Mouse (Mus musculus): ENCODE data around the gene Limch1. TPM values are rescaled to one million over a fixed set of nuclear protein-coding genes. Genes with fewer than 3 reads are reported as not detected.

The Limch1 gene
- polyA plus RNA-seq, 1 experiment from 2014 or later, result 28.2 TPM

- 28% methylated on average over 4 of the region's 4 CpGs for WGBS
- H3K4me1 ChIP-seq (ENCODE audit: control insufficient read depth in 2 of 2, insufficient read depth in 2 of 2, low read length in 2 of 2), result peaks cover 9 to 28% of the 10 kb centered on the region in 2 experiments; a peak in 3 of 4 replicates
- H3K4me3 ChIP-seq (ENCODE audit: control insufficient read depth in 1 of 2, insufficient read depth in 1 of 2, low read depth in 1 of 2, low read length in 2 of 2), result no peak overlapping the region
- H3K27me3 ChIP-seq (ENCODE audit: control insufficient read depth, insufficient read depth, low read length), result no peaks in the 10 kb centered on the region
- H3K36me3 ChIP-seq (ENCODE audit: control insufficient read depth, insufficient read depth, low read length), result no peaks in the 10 kb centered on the region
- H3K27ac ChIP-seq (replicated peaks in 1 of 2; ENCODE audit: control insufficient read depth in 1 of 2, insufficient read depth in 1 of 2, low read depth in 2 of 2, low read length in 2 of 2), result no peak overlapping the region
- H3K9ac ChIP-seq (ENCODE audit: low read length), result no peak overlapping the region
- ATAC-seq (ENCODE audit: insufficient number of reproducible peaks, insufficient read depth, low FRiP score, low read depth), result no peak
- H3K4me2 ChIP-seq (ENCODE audit: low read length), result no peak overlapping the region
- H3K9me3 ChIP-seq (ENCODE audit: control insufficient read depth, low read length), result no peaks in the 10 kb centered on the region
Observed at GRCm38 (mm10) chr5:66862151-66862550, 116.5 kb downstream of the Limch1 start.

GRCm38 (mm10) chr5:66865229-66865628, 119.6 kb downstream of the Limch1 start:
- no peak overlapping the region for H3K4me2 ChIP-seq (ENCODE audit: low read length)
- no peaks in the 10 kb centered on the region for H3K36me3 ChIP-seq (ENCODE audit: control insufficient read depth, insufficient read depth, low read length)
- H3K4me1 ChIP-seq (ENCODE audit: control insufficient read depth in 2 of 2, insufficient read depth in 2 of 2, low read length in 2 of 2), result peaks cover 9 to 24% of the 10 kb centered on the region in 2 experiments; a peak in 3 of 4 replicates
- no peaks in the 10 kb centered on the region for H3K9me3 ChIP-seq (ENCODE audit: control insufficient read depth, low read length)
- no peak overlapping the region for H3K27ac ChIP-seq (replicated peaks in 1 of 2; ENCODE audit: control insufficient read depth in 1 of 2, insufficient read depth in 1 of 2, low read depth in 2 of 2, low read length in 2 of 2)
- WGBS, result 51% methylated on average over 5 of the region's 5 CpGs
- no peak for ATAC-seq (ENCODE audit: insufficient number of reproducible peaks, insufficient read depth, low FRiP score, low read depth)
- H3K27me3 ChIP-seq (ENCODE audit: control insufficient read depth, insufficient read depth, low read length), result no peaks in the 10 kb centered on the region
- no peak overlapping the region for H3K4me3 ChIP-seq (ENCODE audit: control insufficient read depth in 1 of 2, insufficient read depth in 1 of 2, low read depth in 1 of 2, low read length in 2 of 2)
- no peak overlapping the region for H3K9ac ChIP-seq (ENCODE audit: low read length)

DNA sequence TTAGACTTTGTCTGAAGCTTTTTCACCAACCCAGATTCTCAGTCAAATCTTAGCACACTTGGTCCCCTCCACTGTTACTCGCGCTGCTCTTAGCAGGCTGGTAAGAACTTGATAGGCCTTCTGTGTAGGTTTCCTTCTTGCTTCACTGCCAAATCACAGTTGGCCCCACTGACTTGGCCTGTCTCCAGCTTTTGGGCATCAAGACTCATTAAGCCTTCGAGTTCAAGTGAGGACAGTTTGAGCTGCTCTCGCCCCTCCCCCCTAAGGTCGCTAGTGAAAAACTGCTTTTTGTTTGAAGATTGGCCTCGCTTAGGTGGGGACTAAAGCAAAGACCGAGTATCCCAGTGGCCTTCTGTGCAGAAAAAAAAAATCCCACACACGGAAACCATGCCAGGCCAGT, 120.4 kb downstream of the Limch1 start:
- WGBS, result 64% methylated on average over 8 of the region's 8 CpGs
- peaks cover 8 to 19% of the 10 kb centered on the region in 2 experiments; a peak in 3 of 4 replicates for H3K4me1 ChIP-seq (ENCODE audit: control insufficient read depth in 2 of 2, insufficient read depth in 2 of 2, low read length in 2 of 2)
- H3K27me3 ChIP-seq (ENCODE audit: control insufficient read depth, insufficient read depth, low read length), result no peaks in the 10 kb centered on the region
- no peaks in the 10 kb centered on the region for H3K9me3 ChIP-seq (ENCODE audit: control insufficient read depth, low read length)
- no peak overlapping the region for H3K4me3 ChIP-seq (ENCODE audit: control insufficient read depth in 1 of 2, insufficient read depth in 1 of 2, low read depth in 1 of 2, low read length in 2 of 2)
- no peak overlapping the region for H3K4me2 ChIP-seq (ENCODE audit: low read length)
- no peaks in the 10 kb centered on the region for H3K36me3 ChIP-seq (ENCODE audit: control insufficient read depth, insufficient read depth, low read length)
- no peak overlapping the region for H3K27ac ChIP-seq (replicated peaks in 1 of 2; ENCODE audit: control insufficient read depth in 1 of 2, insufficient read depth in 1 of 2, low read depth in 2 of 2, low read length in 2 of 2)
- H3K9ac ChIP-seq (ENCODE audit: low read length), result no peak overlapping the region
- no peak for ATAC-seq (ENCODE audit: insufficient number of reproducible peaks, insufficient read depth, low FRiP score, low read depth)

GRCm38 (mm10) chr5:66869545-66869944, 123.9 kb downstream of the Limch1 start:
- no peak for ATAC-seq (ENCODE audit: insufficient number of reproducible peaks, insufficient read depth, low FRiP score, low read depth)
- Histone ChIP-seq H3K4me1 (ENCODE audit: control insufficient read depth in 2 of 2, insufficient read depth in 2 of 2, low read length in 2 of 2) (peaks cover 4 to 6% of the 10 kb centered on the region in 2 experiments; a peak in 1 of 4 replicates), H3K4me3 (ENCODE audit: control insufficient read depth in 1 of 2, insufficient read depth in 1 of 2, low read depth in 1 of 2, low read length in 2 of 2) (no peak overlapping the region), H3K27me3 (ENCODE audit: control insufficient read depth, insufficient read depth, low read length) (no peaks in the 10 kb centered on the region), H3K27ac (replicated peaks in 1 of 2; ENCODE audit: control insufficient read depth in 1 of 2, insufficient read depth in 1 of 2, low read depth in 2 of 2, low read length in 2 of 2) (no peak overlapping the region), H3K36me3 (ENCODE audit: control insufficient read depth, insufficient read depth, low read length) (no peaks in the 10 kb centered on the region), H3K4me2 (ENCODE audit: low read length) (no peak overlapping the region), H3K9me3 (ENCODE audit: control insufficient read depth, low read length) (no peaks in the 10 kb centered on the region), H3K9ac (ENCODE audit: low read length) (no peak overlapping the region)
- WGBS, result 89% methylated on average over 4 of the region's 4 CpGs

DNA sequence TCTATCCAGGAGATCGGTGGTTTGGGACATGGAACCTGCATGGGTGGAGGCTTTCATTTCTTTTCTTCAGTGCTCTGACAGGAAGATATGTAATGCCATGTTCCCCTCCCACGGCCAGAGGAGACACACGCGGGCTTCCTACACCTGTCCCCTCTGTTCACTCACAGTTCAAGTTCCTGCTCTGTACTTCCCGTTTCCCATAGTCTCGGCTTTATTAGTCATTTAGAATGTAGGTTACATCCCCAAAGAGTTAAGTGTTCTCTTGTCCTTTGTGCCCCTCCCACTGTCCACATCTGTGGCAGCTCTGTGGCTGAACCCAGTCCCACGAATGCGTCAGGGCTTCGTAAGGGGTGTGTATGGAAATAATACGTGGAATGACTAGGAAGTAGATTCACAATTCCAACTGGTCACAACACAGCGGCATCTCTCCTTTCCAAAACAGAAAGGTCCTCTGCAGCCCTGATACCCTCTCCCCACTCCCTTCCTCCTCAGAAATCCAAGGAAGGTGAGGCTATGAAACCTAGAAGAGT, 126.0 kb downstream of the Limch1 start:
- Histone ChIP-seq H3K4me1 (ENCODE audit: control insufficient read depth in 2 of 2, insufficient read depth in 2 of 2, low read length in 2 of 2) (peaks cover 0 to 2% of the 10 kb centered on the region in 2 experiments; a peak in 1 of 4 replicates), H3K9ac (ENCODE audit: low read length) (no peak overlapping the region), H3K36me3 (ENCODE audit: control insufficient read depth, insufficient read depth, low read length) (no peaks in the 10 kb centered on the region), H3K27ac (replicated peaks in 1 of 2; ENCODE audit: control insufficient read depth in 1 of 2, insufficient read depth in 1 of 2, low read depth in 2 of 2, low read length in 2 of 2) (0 out of 4 replicates have a peak overlapping the region, but pooled peaks of 1 of the 2 experiments have one; percentile 14), H3K4me3 (ENCODE audit: control insufficient read depth in 1 of 2, insufficient read depth in 1 of 2, low read depth in 1 of 2, low read length in 2 of 2) (no peak overlapping the region), H3K27me3 (ENCODE audit: control insufficient read depth, insufficient read depth, low read length) (no peaks in the 10 kb centered on the region), H3K4me2 (ENCODE audit: low read length) (no peak overlapping the region), H3K9me3 (ENCODE audit: control insufficient read depth, low read length) (no peaks in the 10 kb centered on the region)
- no peak for ATAC-seq (ENCODE audit: insufficient number of reproducible peaks, insufficient read depth, low FRiP score, low read depth)
- 79% methylated on average over 11 of the region's 11 CpGs for WGBS

DNA sequence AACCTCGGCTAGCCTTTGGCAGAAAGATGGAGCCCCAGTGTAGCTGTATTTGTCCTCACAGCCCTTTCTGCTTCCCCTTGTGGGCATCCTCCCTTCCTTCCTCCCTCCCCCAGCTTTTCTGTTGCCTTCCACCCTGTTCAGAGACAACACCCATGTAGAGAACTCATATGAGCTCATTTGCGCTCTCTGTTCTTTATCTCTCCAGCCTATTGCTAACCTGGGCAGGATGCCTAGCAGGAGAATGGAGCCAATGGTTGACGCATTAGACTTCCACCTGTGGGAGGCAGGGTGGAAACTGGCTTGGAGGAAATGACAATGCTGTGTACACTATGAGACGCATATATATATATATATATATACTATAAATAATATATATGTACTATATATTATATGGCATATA, 126.4 kb downstream of the Limch1 start:
- Histone ChIP-seq H3K27ac (replicated peaks in 1 of 2; ENCODE audit: control insufficient read depth in 1 of 2, insufficient read depth in 1 of 2, low read depth in 2 of 2, low read length in 2 of 2) (0 out of 4 replicates have a peak overlapping the region, but pooled peaks of 1 of the 2 experiments have one; percentile 14), H3K4me2 (ENCODE audit: low read length) (no peak overlapping the region), H3K9ac (ENCODE audit: low read length) (no peak overlapping the region), H3K9me3 (ENCODE audit: control insufficient read depth, low read length) (no peaks in the 10 kb centered on the region), H3K4me3 (ENCODE audit: control insufficient read depth in 1 of 2, insufficient read depth in 1 of 2, low read depth in 1 of 2, low read length in 2 of 2) (no peak overlapping the region), H3K27me3 (ENCODE audit: control insufficient read depth, insufficient read depth, low read length) (no peaks in the 10 kb centered on the region), H3K4me1 (ENCODE audit: control insufficient read depth in 2 of 2, insufficient read depth in 2 of 2, low read length in 2 of 2) (peaks cover 0 to 2% of the 10 kb centered on the region in 2 experiments; a peak in 1 of 4 replicates), H3K36me3 (ENCODE audit: control insufficient read depth, insufficient read depth, low read length) (no peaks in the 10 kb centered on the region)
- WGBS, result 71% methylated on average over 4 of the region's 4 CpGs
- ATAC-seq (ENCODE audit: insufficient number of reproducible peaks, insufficient read depth, low FRiP score, low read depth), result no peak

DNA sequence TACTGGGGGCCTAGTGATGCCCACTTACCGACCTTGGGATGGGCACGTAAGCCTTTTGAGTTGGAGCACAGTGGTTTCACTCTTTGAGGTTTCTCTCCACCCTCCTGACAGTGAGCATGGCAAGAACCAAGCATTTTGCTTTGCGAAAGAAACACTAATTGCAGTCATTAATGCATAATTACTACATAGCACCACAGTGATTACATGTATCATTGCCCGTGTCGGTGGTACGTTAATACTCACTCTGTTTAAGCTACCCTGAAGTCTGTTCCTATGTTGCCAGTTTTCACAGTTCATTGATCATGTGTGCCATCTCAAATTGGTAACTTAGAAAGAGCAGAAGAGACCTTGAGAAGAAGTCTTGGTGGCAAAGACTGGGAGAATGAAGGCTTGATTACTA, 127.1 kb downstream of the Limch1 start:
- H3K27me3 ChIP-seq (ENCODE audit: control insufficient read depth, insufficient read depth, low read length), result no peaks in the 10 kb centered on the region
- no peak overlapping the region for H3K4me3 ChIP-seq (ENCODE audit: control insufficient read depth in 1 of 2, insufficient read depth in 1 of 2, low read depth in 1 of 2, low read length in 2 of 2)
- ATAC-seq (ENCODE audit: insufficient number of reproducible peaks, insufficient read depth, low FRiP score, low read depth), result no peak
- no peak overlapping the region for H3K4me2 ChIP-seq (ENCODE audit: low read length)
- no peaks in the 10 kb centered on the region for H3K36me3 ChIP-seq (ENCODE audit: control insufficient read depth, insufficient read depth, low read length)
- H3K9ac ChIP-seq (ENCODE audit: low read length), result no peak overlapping the region
- no peaks in the 10 kb centered on the region for H3K9me3 ChIP-seq (ENCODE audit: control insufficient read depth, low read length)
- 93% methylated on average over 6 of the region's 6 CpGs for WGBS
- no peak overlapping the region for H3K27ac ChIP-seq (replicated peaks in 1 of 2; ENCODE audit: control insufficient read depth in 1 of 2, insufficient read depth in 1 of 2, low read depth in 2 of 2, low read length in 2 of 2)
- peaks cover 0 to 2% of the 10 kb centered on the region in 2 experiments; a peak in 1 of 4 replicates for H3K4me1 ChIP-seq (ENCODE audit: control insufficient read depth in 2 of 2, insufficient read depth in 2 of 2, low read length in 2 of 2)

Data from heart, embryonic 14.5 days (tissue).